Mouse (Mus musculus): ENCODE data around the gene Tmc4. TPM values are rescaled to one million over a fixed set of nuclear protein-coding genes. Genes with fewer than 3 reads are reported as not detected.

The Tmc4 gene
- polyA plus RNA-seq, 1 experiment: 16.4 TPM

DNA sequence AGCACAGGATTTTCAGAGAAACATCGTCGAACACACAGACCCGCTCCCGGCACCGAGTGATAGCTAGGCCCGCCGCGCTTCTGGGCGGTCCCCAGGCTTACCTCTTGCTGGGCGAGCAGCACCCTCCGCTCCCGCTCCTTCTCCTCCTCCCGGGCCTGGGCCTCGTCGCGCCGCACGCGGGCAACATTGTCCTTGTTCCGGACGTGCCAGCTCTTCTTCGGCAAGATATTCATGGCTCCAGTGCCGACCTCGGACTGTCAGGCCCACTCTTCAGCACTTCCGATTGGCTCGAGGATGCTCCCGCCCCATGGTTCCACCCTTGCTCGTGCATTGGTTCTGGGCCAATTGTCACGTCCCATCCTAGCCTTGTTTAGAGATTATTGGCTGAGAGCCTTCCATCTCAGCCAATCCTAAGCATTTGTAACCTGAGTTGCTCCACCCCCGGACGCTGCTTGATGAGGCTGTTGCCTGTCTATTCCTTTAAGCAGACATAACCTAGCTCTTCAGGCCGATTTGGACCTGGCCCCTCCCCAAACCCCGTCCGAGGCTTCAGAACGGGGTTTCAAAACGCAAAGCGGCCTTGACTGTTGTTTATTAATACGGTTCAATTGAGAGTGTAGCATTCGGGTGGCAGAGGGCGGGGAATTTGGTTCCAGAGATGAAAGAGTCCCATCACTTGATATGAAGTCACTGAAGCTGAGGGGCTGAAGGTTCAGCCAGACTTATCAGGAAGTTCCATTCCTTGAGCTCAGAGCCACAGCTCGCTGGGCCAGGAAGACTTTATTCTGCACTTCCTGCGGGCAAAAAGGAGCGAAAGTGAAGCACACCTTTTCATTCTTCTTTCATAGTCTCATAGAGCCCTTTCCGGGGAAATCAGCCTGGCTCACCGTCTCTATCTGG, 11.9 kb downstream of the Tmc4 start, which contains the start of gene Leng1:
Gene Leng1 (minus strand): TSS at position 626 of the 900 bp plus-strand sequence.
- peak within 1 kb of the TSS; percentile 75; the same call in 1 of the 2 replicates for H3K27ac ChIP-seq (ENCODE audit: insufficient read depth, low read length)
- no peaks in the 10 kb centered on the region for H3K9me3 ChIP-seq (replicated peaks; ENCODE audit: control insufficient read depth, insufficient read depth, low read length, poor library complexity, severe bottlenecking)
- peak within 1 kb of the TSS; percentile 53 for H3K9ac ChIP-seq (ENCODE audit: low read depth, poor library complexity, severe bottlenecking)
- TF ChIP-seq EP300 (IDR thresholded peaks at IDR 0.05; ENCODE audit: insufficient read depth, low read depth, low read length) (no peak), POLR2A (IDR thresholded peaks at IDR 0.05; ENCODE audit: insufficient read depth, low read length) (peak; percentile 78)
- H3K4me1 ChIP-seq (ENCODE audit: control insufficient read depth, insufficient read depth, low read length): no peaks in the 10 kb centered on the region
- H3K27me3 ChIP-seq (ENCODE audit: control insufficient read depth, insufficient read depth, low read length, poor library complexity, severe bottlenecking): no peaks in the 10 kb centered on the region
- H3K36me3 ChIP-seq (ENCODE audit: control insufficient read depth, insufficient read depth, low read length, poor library complexity, severe bottlenecking): peaks cover 28% of the 10 kb centered on the region
- peak within 1 kb of the TSS; percentile 77 for H3K4me3 ChIP-seq (ENCODE audit: low read depth, low read length)

DNA sequence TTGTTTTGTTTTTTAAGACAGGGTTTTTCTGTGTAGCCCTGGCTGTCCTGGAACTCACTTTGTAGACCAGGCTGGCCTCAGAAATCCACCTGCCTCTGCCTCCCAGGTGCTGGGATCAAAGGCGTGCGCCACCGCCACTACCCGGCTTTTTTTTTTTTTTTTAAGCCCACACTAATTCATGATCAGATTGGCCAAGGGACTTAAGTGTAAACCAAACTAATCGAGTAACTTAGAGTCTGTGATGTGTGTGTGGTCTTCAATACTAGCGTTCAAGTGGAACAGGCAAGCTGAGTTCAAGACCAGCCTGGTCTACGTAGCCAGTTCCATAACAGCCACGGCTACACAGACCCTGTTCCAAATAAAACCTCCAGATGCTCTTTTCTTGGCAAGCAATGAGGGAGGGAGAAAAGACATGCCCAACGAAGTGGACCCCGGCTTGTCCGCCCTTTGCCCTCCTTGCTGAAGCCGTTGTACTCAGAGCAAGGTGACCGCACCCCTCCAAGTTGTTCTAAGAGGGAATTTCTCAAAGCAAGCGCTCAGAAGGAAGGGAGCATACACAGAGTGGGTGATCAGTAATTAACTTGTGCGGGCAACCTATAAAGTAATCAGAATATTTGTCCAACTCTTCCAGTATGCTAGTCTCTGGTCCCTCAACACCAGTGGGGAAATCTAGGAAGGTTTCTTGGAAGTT, 12.7 kb downstream of the Tmc4 start:
- H3K9ac ChIP-seq (ENCODE audit: low read depth, poor library complexity, severe bottlenecking): peak overlapping the region; percentile 40
- H3K4me3 ChIP-seq (ENCODE audit: low read depth, low read length): peak overlapping the region; percentile 77
- no peak overlapping the region; the same call in 1 of the 2 replicates for H3K27ac ChIP-seq (ENCODE audit: insufficient read depth, low read length)
- no peak for TF ChIP-seq EP300 (IDR thresholded peaks at IDR 0.05; ENCODE audit: insufficient read depth, low read depth, low read length)
- no peak for TF ChIP-seq POLR2A (IDR thresholded peaks at IDR 0.05; ENCODE audit: insufficient read depth, low read length)
- no peak for TF ChIP-seq CTCF (IDR thresholded peaks at IDR 0.05; ENCODE audit: low read depth, low read length)
- H3K27me3 ChIP-seq (ENCODE audit: control insufficient read depth, insufficient read depth, low read length, poor library complexity, severe bottlenecking): no peaks in the 10 kb centered on the region
- no peaks in the 10 kb centered on the region for H3K4me1 ChIP-seq (ENCODE audit: control insufficient read depth, insufficient read depth, low read length)
- H3K9me3 ChIP-seq (replicated peaks; ENCODE audit: control insufficient read depth, insufficient read depth, low read length, poor library complexity, severe bottlenecking): no peaks in the 10 kb centered on the region
- H3K36me3 ChIP-seq (ENCODE audit: control insufficient read depth, insufficient read depth, low read length, poor library complexity, severe bottlenecking): peaks cover 36% of the 10 kb centered on the region

DNA sequence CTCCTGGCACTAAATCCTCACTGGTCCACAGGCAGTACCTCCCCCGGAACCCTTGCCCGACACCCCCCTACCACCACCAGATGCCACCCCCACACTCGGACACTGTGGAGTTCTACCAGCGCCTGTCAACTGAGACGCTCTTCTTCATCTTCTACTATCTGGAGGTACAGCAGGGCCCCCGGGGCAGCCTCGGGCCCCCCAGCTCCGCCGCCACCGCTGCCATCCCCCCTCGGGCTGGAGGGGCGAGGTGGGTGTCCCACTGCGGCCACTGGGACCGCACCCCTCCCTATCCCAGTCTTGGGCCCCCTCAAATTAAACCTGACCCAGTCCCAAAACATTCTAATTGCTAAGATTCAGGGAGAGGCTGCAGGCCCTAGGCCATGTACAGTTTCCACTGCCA, 18.8 kb downstream of the Tmc4 start:
- H3K9ac ChIP-seq (ENCODE audit: low read depth, poor library complexity, severe bottlenecking): no peak overlapping the region
- no peaks in the 10 kb centered on the region for H3K9me3 ChIP-seq (replicated peaks; ENCODE audit: control insufficient read depth, insufficient read depth, low read length, poor library complexity, severe bottlenecking)
- TF ChIP-seq EP300 (IDR thresholded peaks at IDR 0.05; ENCODE audit: insufficient read depth, low read depth, low read length) (no peak), POLR2A (IDR thresholded peaks at IDR 0.05; ENCODE audit: insufficient read depth, low read length) (no peak), CTCF (IDR thresholded peaks at IDR 0.05; ENCODE audit: low read depth, low read length) (no peak)
- H3K27me3 ChIP-seq (ENCODE audit: control insufficient read depth, insufficient read depth, low read length, poor library complexity, severe bottlenecking): no peaks in the 10 kb centered on the region
- H3K4me1 ChIP-seq (ENCODE audit: control insufficient read depth, insufficient read depth, low read length): no peaks in the 10 kb centered on the region
- no peak overlapping the region for H3K4me3 ChIP-seq (ENCODE audit: low read depth, low read length)
- H3K27ac ChIP-seq (ENCODE audit: insufficient read depth, low read length): no peak overlapping the region
- peaks cover 94% of the 10 kb centered on the region for H3K36me3 ChIP-seq (ENCODE audit: control insufficient read depth, insufficient read depth, low read length, poor library complexity, severe bottlenecking)

DNA sequence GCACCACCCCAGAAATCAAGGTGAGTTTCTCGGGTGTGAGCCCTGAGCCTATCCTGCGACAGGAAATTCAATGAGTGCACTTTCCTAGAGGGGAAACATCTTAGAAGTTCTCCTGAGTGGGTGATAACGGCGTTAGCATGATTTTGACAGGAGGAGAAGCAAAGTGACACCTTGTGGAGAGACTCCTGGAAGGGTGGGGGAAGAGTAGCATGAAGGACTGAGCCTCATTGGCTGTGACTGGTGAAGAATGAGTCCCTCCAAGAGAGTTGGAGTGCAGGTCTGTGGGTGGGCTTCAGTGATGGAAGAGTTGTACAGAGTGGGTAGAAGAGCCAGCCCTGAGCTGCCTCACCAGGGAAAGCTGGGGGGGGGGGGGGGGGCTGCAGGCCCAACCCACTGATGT, 20.4 kb downstream of the Tmc4 start:
- Histone ChIP-seq H3K36me3 (ENCODE audit: control insufficient read depth, insufficient read depth, low read length, poor library complexity, severe bottlenecking) (peaks cover 97% of the 10 kb centered on the region), H3K27me3 (ENCODE audit: control insufficient read depth, insufficient read depth, low read length, poor library complexity, severe bottlenecking) (no peaks in the 10 kb centered on the region), H3K27ac (ENCODE audit: insufficient read depth, low read length) (no peak overlapping the region), H3K4me1 (ENCODE audit: control insufficient read depth, insufficient read depth, low read length) (no peaks in the 10 kb centered on the region), H3K4me3 (ENCODE audit: low read depth, low read length) (no peak overlapping the region), H3K9ac (ENCODE audit: low read depth, poor library complexity, severe bottlenecking) (no peak overlapping the region), H3K9me3 (replicated peaks; ENCODE audit: control insufficient read depth, insufficient read depth, low read length, poor library complexity, severe bottlenecking) (no peaks in the 10 kb centered on the region)
- TF ChIP-seq EP300 (IDR thresholded peaks at IDR 0.05; ENCODE audit: insufficient read depth, low read depth, low read length) (no peak), POLR2A (IDR thresholded peaks at IDR 0.05; ENCODE audit: insufficient read depth, low read length) (no peak), CTCF (IDR thresholded peaks at IDR 0.05; ENCODE audit: low read depth, low read length) (no peak)

DNA sequence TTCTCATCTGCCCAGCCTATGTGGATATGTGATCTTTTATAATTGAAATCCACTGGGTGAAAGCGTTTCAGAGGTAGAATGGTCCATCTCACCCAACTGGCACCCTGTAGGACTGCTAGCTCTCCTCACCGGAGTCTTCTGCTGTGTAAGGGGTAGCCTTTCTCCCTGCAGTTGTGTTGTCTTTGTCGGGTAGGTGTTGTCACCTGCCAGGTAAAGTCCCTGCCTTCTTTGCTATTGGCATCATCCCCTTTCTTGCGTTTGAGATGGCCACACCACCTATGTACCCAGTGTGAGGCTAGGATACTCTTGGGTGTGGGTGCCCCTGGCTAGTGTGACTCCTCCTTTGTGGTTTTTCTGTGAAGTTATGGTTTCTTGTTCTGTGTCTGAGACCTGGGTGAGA, 30.7 kb downstream of the Tmc4 start:
- no peaks in the 10 kb centered on the region for H3K4me1 ChIP-seq (ENCODE audit: control insufficient read depth, insufficient read depth, low read length)
- H3K9me3 ChIP-seq (replicated peaks; ENCODE audit: control insufficient read depth, insufficient read depth, low read length, poor library complexity, severe bottlenecking): no peaks in the 10 kb centered on the region
- H3K36me3 ChIP-seq (ENCODE audit: control insufficient read depth, insufficient read depth, low read length, poor library complexity, severe bottlenecking): peaks cover 29% of the 10 kb centered on the region
- H3K27me3 ChIP-seq (ENCODE audit: control insufficient read depth, insufficient read depth, low read length, poor library complexity, severe bottlenecking): no peaks in the 10 kb centered on the region
- no peak overlapping the region for H3K27ac ChIP-seq (ENCODE audit: insufficient read depth, low read length)
- peak overlapping the region; percentile 99 for H3K9ac ChIP-seq (ENCODE audit: low read depth, poor library complexity, severe bottlenecking)
- TF ChIP-seq POLR2A (IDR thresholded peaks at IDR 0.05; ENCODE audit: insufficient read depth, low read length): no peak
- TF ChIP-seq CTCF (IDR thresholded peaks at IDR 0.05; ENCODE audit: low read depth, low read length): no peak
- TF ChIP-seq EP300 (IDR thresholded peaks at IDR 0.05; ENCODE audit: insufficient read depth, low read depth, low read length): no peak
- peak overlapping the region; percentile 90 for H3K4me3 ChIP-seq (ENCODE audit: low read depth, low read length)
